Mouse (Mus musculus) ES-Bruce4 (cell line): ENCODE data around the gene Crip3. TPM values are rescaled to one million over a fixed set of nuclear protein-coding genes. Genes with fewer than 3 reads are reported as not detected.

Source experiments
- H3K27ac ChIP-seq: 2 replicates; pipeline ENCODE4 v1.5.1; 2012; ENCODE audit warnings: low read length, inconsistent platforms; ENCODE audit not compliant: insufficient read depth
- H3K27me3 ChIP-seq: 2 replicates; pipeline ENCODE4 v1.6.1; 2012; ENCODE audit warnings: mild to moderate bottlenecking, low read length, inconsistent platforms; ENCODE audit not compliant: control insufficient read depth, poor library complexity, insufficient read depth, severe bottlenecking
- H3K36me3 ChIP-seq: 2 replicates; pipeline ENCODE4 v1.6.1; 2012; ENCODE audit warnings: inconsistent platforms, mild to moderate bottlenecking, low read length, moderate library complexity; ENCODE audit not compliant: control insufficient read depth, poor library complexity, insufficient read depth, severe bottlenecking
- H3K4me1 ChIP-seq: one replicate; pipeline ENCODE4 v1.8.1; 2011; ENCODE audit warnings: low read length; ENCODE audit not compliant: control insufficient read depth, insufficient read depth
- H3K4me3 ChIP-seq: 2 replicates; pipeline ENCODE4 v1.5.1; 2011; ENCODE audit warnings: low read depth, mild to moderate bottlenecking, low read length
- H3K9ac ChIP-seq: 2 replicates; pipeline ENCODE4 v1.6.1; 2012; ENCODE audit warnings: low read depth, mild to moderate bottlenecking, inconsistent platforms; ENCODE audit not compliant: poor library complexity, severe bottlenecking
- H3K9me3 ChIP-seq: replicated peaks from 2 replicates; pipeline ENCODE4 v1.6.1; 2012; ENCODE audit warnings: mild to moderate bottlenecking, low read length, inconsistent platforms; ENCODE audit not compliant: control insufficient read depth, poor library complexity, insufficient read depth, severe bottlenecking
- CTCF ChIP-seq: IDR thresholded peaks from one replicate; pipeline ENCODE4 v1.8.1; 2011; ENCODE audit warnings: low read depth, low read length
- EP300 ChIP-seq: IDR thresholded peaks from 2 replicates; pipeline ENCODE4 v1.6.1; 2011; ENCODE audit warnings: low read depth, low read length; ENCODE audit not compliant: insufficient read depth
- POLR2A ChIP-seq: IDR thresholded peaks from one replicate; pipeline ENCODE4 v1.8.1; 2011; ENCODE audit warnings: low read length; ENCODE audit not compliant: insufficient read depth
- polyA plus RNA-seq: library from polyadenylated mRNA; stranded (reverse); fragments of >200 nt; gene quantifications from 2 replicates; pipeline ENCODE4 v1.2.4, GENCODE M21; 2011; ENCODE audit warnings: low read depth; ENCODE audit not compliant: missing spikeins, insufficient read depth, insufficient read length

The Crip3 gene
- polyA plus RNA-seq, 1 experiment = 1.3 TPM

GRCm38 (mm10) chr17:46460673-46461072 lies 31.9 kb downstream of the Crip3 start:
- Histone ChIP-seq H3K4me3 (peak overlapping the region; percentile 41), H3K27me3 (no peaks in the 10 kb centered on the region), H3K4me1 (no peaks in the 10 kb centered on the region), H3K9ac (peak overlapping the region; percentile 69), H3K9me3 (no peaks in the 10 kb centered on the region), H3K27ac (no peak overlapping the region), H3K36me3 (no peaks in the 10 kb centered on the region)
- no peak for TF ChIP-seq CTCF
- no peak for TF ChIP-seq POLR2A
- no peak for TF ChIP-seq EP300

- no peaks in the 10 kb centered on the region for H3K9me3 ChIP-seq
- TF ChIP-seq POLR2A (no peak), CTCF (peak; percentile 35), EP300 (no peak)
- H3K4me1 ChIP-seq = no peaks in the 10 kb centered on the region
- peak overlapping the region; percentile 69 for H3K9ac ChIP-seq
- H3K27me3 ChIP-seq = no peaks in the 10 kb centered on the region
- peak overlapping the region; percentile 41; the same call in 1 of the 2 replicates for H3K4me3 ChIP-seq
- H3K36me3 ChIP-seq = no peaks in the 10 kb centered on the region
- H3K27ac ChIP-seq = no peak overlapping the region
Observed at GRCm38 (mm10) chr17:46461347-46461746, 32.6 kb downstream of the Crip3 start.

GRCm38 (mm10) chr17:46462226-46462625 lies 33.5 kb downstream of the Crip3 start:
- Histone ChIP-seq H3K9ac (no peak overlapping the region), H3K4me3 (no peak overlapping the region), H3K27ac (no peak overlapping the region), H3K36me3 (no peaks in the 10 kb centered on the region), H3K27me3 (no peaks in the 10 kb centered on the region), H3K9me3 (no peaks in the 10 kb centered on the region), H3K4me1 (no peaks in the 10 kb centered on the region)
- no peak for TF ChIP-seq CTCF
- no peak for TF ChIP-seq POLR2A
- TF ChIP-seq EP300 = no peak

- TF ChIP-seq POLR2A (no peak), EP300 (no peak), CTCF (no peak)
- Histone ChIP-seq H3K9ac (no peak overlapping the region), H3K27ac (no peak overlapping the region), H3K27me3 (no peaks in the 10 kb centered on the region), H3K36me3 (no peaks in the 10 kb centered on the region), H3K4me3 (no peak overlapping the region), H3K4me1 (no peaks in the 10 kb centered on the region), H3K9me3 (no peaks in the 10 kb centered on the region)
Observed at GRCm38 (mm10) chr17:46467830-46468229, 39.1 kb downstream of the Crip3 start.

- Histone ChIP-seq H3K4me1 (no peaks in the 10 kb centered on the region), H3K9me3 (no peaks in the 10 kb centered on the region), H3K27ac (no peak overlapping the region), H3K4me3 (no peak overlapping the region), H3K27me3 (no peaks in the 10 kb centered on the region), H3K9ac (no peak overlapping the region), H3K36me3 (no peaks in the 10 kb centered on the region)
- TF ChIP-seq EP300 = no peak
Observed at GRCm38 (mm10) chr17:46476601-46477000, 47.9 kb downstream of the Crip3 start.

GRCm38 (mm10) chr17:46477286-46477685 lies 48.6 kb downstream of the Crip3 start:
- no peaks in the 10 kb centered on the region for H3K36me3 ChIP-seq
- no peak for TF ChIP-seq CTCF
- no peak for TF ChIP-seq EP300
- TF ChIP-seq POLR2A = no peak

More at GRCm38 (mm10) chr17:46477286-46477685, 48.6 kb downstream of the Crip3 start:
- H3K27me3 ChIP-seq = no peaks in the 10 kb centered on the region
- H3K9ac ChIP-seq = no peak overlapping the region
- H3K27ac ChIP-seq = no peak overlapping the region
- H3K4me3 ChIP-seq = no peak overlapping the region
- no peaks in the 10 kb centered on the region for H3K9me3 ChIP-seq
- H3K4me1 ChIP-seq = no peaks in the 10 kb centered on the region

Other genes starting within 250 kb of the Crip3 start
- 28.1 and 30.1 TPM in 2 replicates for gene Polh, start 226.3 kb upstream of the Crip3 start, polyA plus RNA-seq
- gene Xpo5, start 226.1 kb upstream of the Crip3 start, polyA plus RNA-seq = 77.8 and 79.1 TPM in 2 replicates
- gene Polr1c, start 180.9 kb upstream of the Crip3 start, polyA plus RNA-seq = 106 and 133 TPM in 2 replicates
- 57.0 and 64.0 TPM in 2 replicates for gene Yipf3, start 180.8 kb upstream of the Crip3 start, polyA plus RNA-seq
- gene Lrrc73, start 175.4 kb upstream of the Crip3 start, polyA plus RNA-seq = 0.57 and 0.68 TPM in 2 replicates
- gene Tjap1, start 145.9 kb upstream of the Crip3 start, polyA plus RNA-seq = 71.5 and 75.2 TPM in 2 replicates
- gene Dlk2, start 131.5 kb upstream of the Crip3 start, polyA plus RNA-seq = 0.91 and 1.3 TPM in 2 replicates
- 3.9 and 4.4 TPM in 2 replicates for gene Abcc10, start 100.6 kb upstream of the Crip3 start, polyA plus RNA-seq
- 55.0 and 62.7 TPM in 2 replicates for gene Zfp318, start 45.2 kb upstream of the Crip3 start, polyA plus RNA-seq
- gene Slc22a7, start 9.5 kb downstream of the Crip3 start, polyA plus RNA-seq = 6.0 and 6.1 TPM in 2 replicates
- 0.90 and 1.3 TPM in 2 replicates for gene Ttbk1, start 58.7 kb downstream of the Crip3 start, polyA plus RNA-seq
- gene Dnph1, start 67.8 kb downstream of the Crip3 start, polyA plus RNA-seq = 21.8 and 24.1 TPM in 2 replicates
- 4.4 and 6.2 TPM in 2 replicates for gene Cul9, start 117.5 kb downstream of the Crip3 start, polyA plus RNA-seq
- gene Srf, start 127.2 kb downstream of the Crip3 start, polyA plus RNA-seq = 40.5 and 42.0 TPM in 2 replicates
- gene Ptk7, start 200.6 kb downstream of the Crip3 start, polyA plus RNA-seq = 110 and 113 TPM in 2 replicates
- gene Klc4, start 217.1 kb downstream of the Crip3 start, polyA plus RNA-seq = 10.1 TPM in 2 replicates
- gene Mrpl2, start 217.3 kb downstream of the Crip3 start, polyA plus RNA-seq = 65.8 and 70.9 TPM in 2 replicates
- 67.1 and 74.8 TPM in 2 replicates for gene Cul7, start 221.4 kb downstream of the Crip3 start, polyA plus RNA-seq
- 48.5 and 60.2 TPM in 2 replicates for gene Rrp36, start 245.4 kb downstream of the Crip3 start, polyA plus RNA-seq
- gene Mea1, start 249.9 kb downstream of the Crip3 start, polyA plus RNA-seq = 142 and 147 TPM in 2 replicates